Mouse (Mus musculus) olfactory bulb, adult 2 months (tissue): ENCODE data around the gene Pigyl.
"Not testable (repeated sequence)": the region's sequence is repeated elsewhere in the genome, so short reads cannot be mapped to it uniquely, and the experiment has no call there.

ENCODE experiments used
- CTCF ChIP-seq: fragments of 200-500 bp; IDR thresholded peaks from 2 replicates; pipeline ENCODE4 v1.5.1; 2012; ENCODE audit warnings: low read depth, mild to moderate bottlenecking, low read length, moderate library complexity; ENCODE audit not compliant: insufficient read depth
- POLR2A ChIP-seq: fragments of 200-500 bp; IDR thresholded peaks from 2 replicates; pipeline ENCODE4 v1.6.1; 2012; ENCODE audit warnings: mild to moderate bottlenecking, low read depth, low read length, moderate library complexity; ENCODE audit not compliant: insufficient read depth

- not testable (repeated sequence) for TF ChIP-seq POLR2A, CTCF
Observed at GRCm38 (mm10) chr9:22150249-22150693, 6.4 kb upstream of the Pigyl start.
